Mouse (Mus musculus): ENCODE measurements at regions not wholly inside any gene's neighbourhood (a gene's known extent, or its start where the extent isn't known, plus 50 kb on each side); places are given as distances from the start of the nearest gene placed in this dataset.

DNA sequence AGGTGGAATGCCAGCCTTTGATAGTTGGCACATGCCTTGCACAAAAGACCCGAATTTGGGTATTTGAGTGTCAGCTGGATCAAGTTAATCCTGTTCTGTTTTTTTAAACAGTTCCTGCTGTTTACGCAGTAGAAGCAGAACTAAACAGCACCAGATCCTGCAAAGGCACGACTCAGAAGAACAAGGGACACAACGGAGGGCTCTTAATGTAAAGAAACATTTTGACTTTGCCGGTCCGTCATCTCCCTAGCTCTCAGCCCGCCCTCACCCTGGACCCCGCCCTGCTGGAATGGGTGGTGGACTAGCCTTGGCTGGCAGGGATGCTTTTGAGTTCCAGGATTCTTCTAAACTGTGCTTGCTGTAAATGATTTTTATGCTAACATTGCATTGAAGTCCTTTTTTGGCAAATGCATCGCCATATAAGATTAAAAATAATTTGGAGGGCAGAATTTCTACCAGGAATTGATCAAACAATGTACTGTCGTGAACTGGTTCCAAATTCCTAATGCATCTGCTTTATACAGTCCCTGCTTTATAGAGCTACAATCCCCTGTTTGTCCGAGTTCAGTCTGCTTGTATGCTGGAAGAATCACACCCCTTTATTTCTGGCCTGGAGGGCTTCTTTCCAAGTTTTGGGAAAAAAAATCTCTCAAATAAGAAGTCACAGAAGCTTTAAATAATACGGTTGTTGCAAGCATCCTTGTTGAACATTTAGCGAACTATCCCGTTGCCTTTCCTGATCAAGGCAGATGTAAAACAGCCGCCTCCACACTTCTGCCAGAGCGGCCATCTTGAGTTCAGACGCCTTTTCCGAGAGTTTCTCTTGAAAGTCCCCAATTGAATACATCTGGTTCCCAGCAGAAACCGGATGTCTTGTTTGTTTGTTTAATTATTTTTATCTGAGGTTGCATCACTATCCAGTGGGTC is 308.2 kb downstream of the Pten start:
- H3K27ac ChIP-seq = peak overlapping the region; percentile 63
- H3K27me3 ChIP-seq = no peaks in the 10 kb centered on the region
- H3K36me3 ChIP-seq = no peaks in the 10 kb centered on the region
- no peak overlapping the region for H3K4me2 ChIP-seq
- no peak overlapping the region for H3K4me3 ChIP-seq
- no peak overlapping the region for H3K9ac ChIP-seq
- WGBS = 41% methylated on average over 19 of the region's 19 CpGs
- peaks cover 25% of the 10 kb centered on the region for H3K4me1 ChIP-seq
- ATAC-seq (ENCODE audit: insufficient number of reproducible peaks, low FRiP score, low TSS enrichment, low read depth) = no peak
- H3K9me3 ChIP-seq = no peaks in the 10 kb centered on the region

DNA sequence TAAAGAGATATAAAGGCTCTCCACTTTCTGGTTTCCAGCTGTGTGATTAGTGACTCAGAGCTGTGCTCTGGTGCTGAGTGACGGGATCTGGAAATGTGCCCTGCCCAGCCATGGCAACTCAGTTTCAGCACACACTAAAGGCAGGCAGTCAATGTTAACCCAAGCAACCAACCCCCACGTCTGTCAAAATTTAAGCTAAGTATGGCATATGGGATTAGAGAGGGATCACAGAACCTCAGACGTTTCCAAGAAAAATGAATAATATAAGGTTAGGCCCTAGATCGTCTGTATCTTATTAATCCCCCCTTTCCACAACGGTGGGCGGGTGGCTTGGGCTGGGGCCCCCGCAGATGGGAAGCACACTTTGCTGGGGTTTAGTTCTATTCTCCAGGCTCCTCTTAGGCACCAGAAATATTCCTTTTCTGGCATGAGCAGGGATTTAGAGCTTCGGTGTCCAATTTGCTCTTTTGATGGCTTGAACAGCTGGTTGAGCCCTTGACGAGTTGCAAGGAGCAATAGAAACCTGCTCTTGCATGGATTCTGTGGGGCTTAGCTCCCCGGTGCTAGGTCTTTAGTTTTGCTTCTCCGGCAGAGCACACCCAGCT is 311.2 kb downstream of the Pten start:
- WGBS = 36% methylated on average over 11 of the region's 11 CpGs
- H3K36me3 ChIP-seq = no peaks in the 10 kb centered on the region
- no peak overlapping the region for H3K9ac ChIP-seq
- H3K4me1 ChIP-seq = peaks cover 25% of the 10 kb centered on the region
- no peaks in the 10 kb centered on the region for H3K27me3 ChIP-seq
- H3K4me2 ChIP-seq = 0 out of 2 replicates have a peak overlapping the region, but pooled peaks have one; percentile 10
- H3K4me3 ChIP-seq = no peak overlapping the region
- peak; percentile 78 for ATAC-seq (ENCODE audit: insufficient number of reproducible peaks, low FRiP score, low TSS enrichment, low read depth)
- H3K27ac ChIP-seq = peak overlapping the region; percentile 55
- H3K9me3 ChIP-seq = no peaks in the 10 kb centered on the region

DNA sequence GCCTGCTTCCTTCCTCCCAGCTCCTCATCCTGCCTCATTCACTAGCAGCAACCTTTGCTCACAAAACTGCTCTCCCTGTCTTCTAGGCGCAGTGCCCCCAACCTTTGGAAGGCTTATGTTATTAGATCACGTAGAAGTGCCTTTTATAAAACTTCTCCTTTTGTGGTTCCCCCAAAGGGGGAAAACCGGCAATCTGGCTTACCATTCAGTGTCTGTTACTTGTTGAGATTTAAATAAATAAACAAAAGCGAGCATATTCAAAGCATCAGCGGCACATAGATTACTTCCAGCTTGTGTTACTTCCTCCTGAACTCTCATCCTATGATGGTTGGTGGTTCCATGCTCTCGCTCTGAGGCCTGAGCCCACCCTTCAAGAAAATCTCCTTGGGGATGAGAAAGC is 312.5 kb downstream of the Pten start:
- Histone ChIP-seq H3K9me3 (no peaks in the 10 kb centered on the region), H3K36me3 (no peaks in the 10 kb centered on the region), H3K27me3 (no peaks in the 10 kb centered on the region), H3K4me1 (peaks cover 25% of the 10 kb centered on the region), H3K27ac (peak overlapping the region; percentile 11; the same call in 1 of the 2 replicates), H3K9ac (no peak overlapping the region), H3K4me2 (no peak overlapping the region), H3K4me3 (no peak overlapping the region)
- no peak for ATAC-seq (ENCODE audit: insufficient number of reproducible peaks, low FRiP score, low TSS enrichment, low read depth)
- 56% methylated on average over 6 of the region's 6 CpGs for whole genome bisulfite sequencing

DNA sequence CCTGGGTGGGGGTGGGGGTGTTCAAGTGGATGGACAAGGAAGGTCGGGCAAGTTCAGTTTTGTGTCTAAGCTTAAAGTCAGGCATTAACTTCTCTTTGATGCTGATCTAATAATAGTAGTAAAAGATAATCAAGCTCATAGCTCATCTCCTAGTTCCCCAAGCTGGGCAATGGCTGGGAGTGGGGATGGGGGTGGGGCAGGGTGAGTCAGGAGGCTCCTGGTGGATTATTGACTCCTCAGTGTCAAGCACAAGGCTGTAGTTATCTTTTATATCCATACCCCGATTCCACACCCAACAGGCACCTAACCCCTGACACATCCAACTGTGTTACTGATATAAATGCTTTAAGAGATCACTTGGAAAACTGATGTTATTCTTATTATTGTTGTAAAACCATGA is 315.0 kb downstream of the Pten start:
- ATAC-seq (ENCODE audit: insufficient number of reproducible peaks, low FRiP score, low TSS enrichment, low read depth) = no peak
- Histone ChIP-seq H3K27ac (no peak overlapping the region), H3K4me1 (peaks cover 17% of the 10 kb centered on the region), H3K27me3 (no peaks in the 10 kb centered on the region), H3K9me3 (no peaks in the 10 kb centered on the region), H3K4me2 (no peak overlapping the region), H3K9ac (no peak overlapping the region), H3K36me3 (no peaks in the 10 kb centered on the region), H3K4me3 (no peak overlapping the region)
- 76% methylated on average over 2 of the region's 2 CpGs for WGBS

DNA sequence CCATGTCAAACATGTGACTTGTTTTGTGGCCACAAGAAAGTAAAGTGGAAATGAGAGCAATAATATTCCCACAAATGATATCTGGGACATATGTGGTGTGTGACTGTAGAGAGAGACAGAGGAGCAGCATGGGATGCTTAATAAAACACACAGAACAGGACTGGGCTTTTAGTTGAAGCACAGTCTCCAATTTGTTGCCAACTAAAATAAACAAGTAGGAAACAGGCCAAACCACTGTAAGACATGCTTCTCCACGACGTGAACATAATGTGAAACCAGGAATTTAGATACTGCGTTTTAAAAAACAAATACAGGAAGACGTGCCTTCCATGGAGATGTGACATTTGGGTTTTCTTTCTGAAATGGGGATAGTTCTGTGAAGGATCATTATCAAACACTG is 317.2 kb downstream of the Rnls start:
- Histone ChIP-seq H3K27ac (no peak overlapping the region), H3K9me3 (no peaks in the 10 kb centered on the region), H3K9ac (no peak overlapping the region), H3K4me2 (no peak overlapping the region), H3K36me3 (no peaks in the 10 kb centered on the region), H3K4me1 (peaks cover 2% of the 10 kb centered on the region; the same call in 1 of the 2 replicates), H3K27me3 (no peaks in the 10 kb centered on the region), H3K4me3 (no peak overlapping the region)
- 41% methylated on average over 4 of the region's 4 CpGs for WGBS
- no peak for ATAC-seq (ENCODE audit: insufficient number of reproducible peaks, low FRiP score, low TSS enrichment, low read depth)

DNA sequence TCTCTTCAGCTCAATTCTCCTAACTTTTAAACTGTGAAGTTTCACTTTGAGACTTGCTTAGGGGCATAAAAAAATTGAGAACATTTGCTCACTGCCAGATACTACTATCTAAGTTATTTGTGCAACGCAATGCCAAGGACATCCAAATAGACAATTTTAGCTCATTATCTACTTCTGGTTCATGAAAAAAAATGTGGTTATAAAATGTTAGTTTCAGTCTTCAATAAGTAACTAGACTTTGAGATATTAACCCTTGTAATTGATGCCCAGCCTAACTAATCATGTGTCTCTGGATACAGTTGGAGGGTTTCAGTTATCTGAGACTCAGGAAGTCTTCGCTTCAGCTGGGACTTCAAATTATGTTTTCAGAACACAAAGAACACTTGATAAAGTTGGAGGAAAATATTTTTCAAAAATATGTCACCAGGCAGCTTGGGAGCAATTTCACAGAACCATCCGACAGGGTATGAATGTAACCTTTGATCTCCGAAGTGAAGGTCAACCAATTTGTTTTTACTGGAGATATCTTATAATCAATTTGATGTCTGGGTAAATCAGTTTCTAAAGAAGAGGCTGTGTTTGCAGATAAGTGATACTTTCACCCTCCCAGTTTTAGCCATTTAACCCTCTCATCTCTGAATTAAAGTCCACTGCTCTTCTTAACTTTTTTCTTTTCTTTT is 313.3 kb downstream of the Rnls start:
- Histone ChIP-seq H3K9me3 (no peaks in the 10 kb centered on the region), H3K36me3 (no peaks in the 10 kb centered on the region), H3K27ac (no peak overlapping the region), H3K9ac (no peak overlapping the region), H3K4me3 (no peak overlapping the region), H3K4me1 (0 out of 2 replicates have a peak, but pooled peaks cover 3% of the 10 kb centered on the region), H3K27me3 (no peaks in the 10 kb centered on the region), H3K4me2 (no peak overlapping the region)
- WGBS = 82% methylated on average over 4 of the region's 4 CpGs
- ATAC-seq (ENCODE audit: insufficient number of reproducible peaks, low FRiP score, low TSS enrichment, low read depth) = no peak

DNA sequence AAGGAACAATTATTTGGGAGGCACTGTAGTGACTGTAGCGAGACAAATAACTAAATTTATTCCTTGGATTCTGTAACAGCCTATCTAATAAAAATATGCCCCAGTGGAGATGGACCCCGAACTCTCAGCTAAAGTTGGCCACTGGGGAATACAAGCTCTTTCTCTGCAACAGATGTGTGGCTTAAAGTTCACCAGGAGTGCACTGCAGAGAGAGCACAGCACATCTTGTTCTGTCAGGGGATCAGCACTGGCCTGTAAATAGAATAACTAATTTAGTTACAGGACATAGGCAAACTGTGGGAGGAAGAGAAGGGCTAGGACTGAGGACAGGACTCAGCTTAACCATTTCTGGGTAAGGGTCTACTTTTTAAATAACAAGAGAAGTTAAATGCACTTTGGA is 312.1 kb downstream of the Rnls start:
- Histone ChIP-seq H3K4me1 (0 out of 2 replicates have a peak, but pooled peaks cover 3% of the 10 kb centered on the region), H3K27ac (no peak overlapping the region), H3K4me3 (no peak overlapping the region), H3K9ac (no peak overlapping the region), H3K4me2 (no peak overlapping the region), H3K36me3 (no peaks in the 10 kb centered on the region), H3K27me3 (no peaks in the 10 kb centered on the region), H3K9me3 (no peaks in the 10 kb centered on the region)
- ATAC-seq (ENCODE audit: insufficient number of reproducible peaks, low FRiP score, low TSS enrichment, low read depth) = no peak
- WGBS = 48% methylated on average over 2 of the region's 2 CpGs

DNA sequence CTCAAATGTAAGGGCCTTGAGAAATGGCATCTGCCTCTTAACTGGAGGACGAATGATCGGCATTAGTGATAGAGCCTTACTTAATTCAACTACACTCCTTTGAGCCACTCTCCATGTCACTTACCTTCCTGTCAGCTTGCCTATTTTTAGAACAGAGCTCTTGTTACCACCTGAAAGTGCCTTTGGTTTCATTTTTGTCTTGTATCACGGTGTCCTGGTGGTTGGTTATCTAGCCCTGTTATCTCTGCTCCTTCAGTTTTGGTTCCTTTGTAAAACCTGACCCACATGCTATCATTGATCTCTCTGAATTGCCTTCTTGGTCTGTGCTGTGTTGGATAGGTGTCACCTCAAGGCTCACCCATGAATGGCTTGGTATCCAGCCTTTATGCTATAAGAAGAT is 310.6 kb downstream of the Rnls start:
- Histone ChIP-seq H3K36me3 (no peaks in the 10 kb centered on the region), H3K9me3 (no peaks in the 10 kb centered on the region), H3K27ac (no peak overlapping the region), H3K4me3 (no peak overlapping the region), H3K9ac (no peak overlapping the region), H3K4me2 (no peak overlapping the region), H3K27me3 (no peaks in the 10 kb centered on the region), H3K4me1 (0 out of 2 replicates have a peak, but pooled peaks cover 3% of the 10 kb centered on the region)
- ATAC-seq (ENCODE audit: insufficient number of reproducible peaks, low FRiP score, low TSS enrichment, low read depth) = no peak
- 92% methylated on average over 3 of the region's 3 CpGs for WGBS

DNA sequence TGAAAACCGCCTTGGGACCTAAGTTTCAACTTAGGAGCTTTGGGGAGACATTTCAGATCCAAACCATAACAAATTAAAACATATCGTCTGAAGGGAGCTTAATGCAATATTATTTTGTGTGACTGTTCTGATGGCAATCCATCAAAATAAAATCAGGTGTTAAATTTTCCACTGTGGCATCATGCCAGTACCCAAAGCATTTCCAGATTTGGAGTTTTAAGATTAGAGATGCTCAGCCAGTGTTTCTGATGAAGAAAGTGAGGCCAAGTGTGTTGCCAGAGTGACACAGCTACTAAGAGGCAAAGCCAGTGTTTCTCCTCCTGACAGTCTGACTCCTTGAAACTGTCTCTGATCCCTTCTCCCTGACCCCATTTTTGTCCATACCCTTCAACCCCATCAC is 308.7 kb downstream of the Rnls start:
- H3K4me3 ChIP-seq = no peak overlapping the region
- no peaks in the 10 kb centered on the region for H3K9me3 ChIP-seq
- H3K27me3 ChIP-seq = no peaks in the 10 kb centered on the region
- no peak overlapping the region for H3K27ac ChIP-seq
- H3K4me2 ChIP-seq = no peak overlapping the region
- 43% methylated on average over 2 of the region's 2 CpGs for WGBS
- 0 out of 2 replicates have a peak, but pooled peaks cover 3% of the 10 kb centered on the region for H3K4me1 ChIP-seq
- no peaks in the 10 kb centered on the region for H3K36me3 ChIP-seq
- H3K9ac ChIP-seq = no peak overlapping the region
- no peak for ATAC-seq (ENCODE audit: insufficient number of reproducible peaks, low FRiP score, low TSS enrichment, low read depth)

DNA sequence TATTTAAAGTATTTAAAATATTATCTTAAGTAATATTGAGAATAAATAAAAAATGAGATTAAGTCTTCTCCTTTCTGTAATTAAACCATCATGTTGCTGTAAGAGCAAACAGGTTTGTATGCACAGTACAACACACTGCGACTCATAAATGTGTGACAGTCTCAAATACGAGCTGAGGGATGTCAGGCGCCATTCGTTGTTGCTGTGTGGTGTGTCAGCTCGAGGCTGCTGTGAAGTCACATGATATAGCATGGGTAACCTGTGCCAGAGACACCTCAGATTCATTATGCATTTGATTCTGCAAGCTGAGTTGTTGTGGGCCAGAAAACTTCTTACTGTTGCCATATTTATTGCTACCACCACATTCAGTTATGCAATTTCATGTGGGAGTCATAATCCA is 307.4 kb downstream of the Rnls start:
- no peak overlapping the region for H3K4me3 ChIP-seq
- no peaks in the 10 kb centered on the region for H3K27me3 ChIP-seq
- ATAC-seq (ENCODE audit: insufficient number of reproducible peaks, low FRiP score, low TSS enrichment, low read depth) = no peak
- no peak overlapping the region for H3K9ac ChIP-seq
- H3K4me2 ChIP-seq = no peak overlapping the region
- 0 out of 2 replicates have a peak, but pooled peaks cover 3% of the 10 kb centered on the region for H3K4me1 ChIP-seq
- WGBS = 77% methylated on average over 5 of the region's 5 CpGs
- H3K27ac ChIP-seq = no peak overlapping the region
- no peaks in the 10 kb centered on the region for H3K9me3 ChIP-seq
- H3K36me3 ChIP-seq = no peaks in the 10 kb centered on the region
